Mouse (Mus musculus): Measurements from ENCODE around the gene 4932438H23Rik. TPM values are rescaled to one million over a fixed set of nuclear protein-coding genes. Genes with fewer than 3 reads are reported as not detected.
A peak's percentile ranks its signal among the peaks of the same experiment; 100 is the strongest.

The 4932438H23Rik gene
- polyA plus RNA-seq, 1 experiment from 2014 or later = 0.18 TPM

- H3K27ac ChIP-seq (replicated peaks in 1 of 2; ENCODE audit: control insufficient read depth in 1 of 2, insufficient read depth in 1 of 2, low read depth in 2 of 2, low read length in 2 of 2) = no peak overlapping the region
- WGBS = 91% methylated on average over 1 of the region's 1 CpGs
- no peak overlapping the region for H3K9ac ChIP-seq (ENCODE audit: low read length)
- H3K4me1 ChIP-seq (ENCODE audit: control insufficient read depth in 2 of 2, insufficient read depth in 2 of 2, low read length in 2 of 2) = peaks cover 0 to 4% of the 10 kb centered on the region in 2 experiments; a peak in 2 of 4 replicates
- H3K4me2 ChIP-seq (ENCODE audit: low read length) = no peak overlapping the region
- no peaks in the 10 kb centered on the region for H3K36me3 ChIP-seq (ENCODE audit: control insufficient read depth, insufficient read depth, low read length)
- no peaks in the 10 kb centered on the region for H3K9me3 ChIP-seq (ENCODE audit: control insufficient read depth, low read length)
- no peak for ATAC-seq (ENCODE audit: insufficient number of reproducible peaks, insufficient read depth, low FRiP score, low read depth)
- no peak overlapping the region for H3K4me3 ChIP-seq (ENCODE audit: control insufficient read depth in 1 of 2, insufficient read depth in 1 of 2, low read depth in 1 of 2, low read length in 2 of 2)
- peaks cover 2% of the 10 kb centered on the region; the same call in 1 of the 2 replicates for H3K27me3 ChIP-seq (ENCODE audit: control insufficient read depth, insufficient read depth, low read length)
Measured at GRCm38 (mm10) chr16:91067122-91067521, 27.8 kb downstream of the 4932438H23Rik start.

- 81% methylated on average over 12 of the region's 12 CpGs for WGBS
- H3K27ac ChIP-seq (replicated peaks in 1 of 2; ENCODE audit: control insufficient read depth in 1 of 2, insufficient read depth in 1 of 2, low read depth in 2 of 2, low read length in 2 of 2) = no peak overlapping the region
- H3K4me1 ChIP-seq (ENCODE audit: control insufficient read depth in 2 of 2, insufficient read depth in 2 of 2, low read length in 2 of 2) = peaks cover 0 to 4% of the 10 kb centered on the region in 2 experiments; a peak in 2 of 4 replicates
- H3K27me3 ChIP-seq (ENCODE audit: control insufficient read depth, insufficient read depth, low read length) = peaks cover 6% of the 10 kb centered on the region; the same call in 1 of the 2 replicates
- no peaks in the 10 kb centered on the region for H3K9me3 ChIP-seq (ENCODE audit: control insufficient read depth, low read length)
- no peaks in the 10 kb centered on the region for H3K36me3 ChIP-seq (ENCODE audit: control insufficient read depth, insufficient read depth, low read length)
- no peak overlapping the region for H3K4me2 ChIP-seq (ENCODE audit: low read length)
- H3K9ac ChIP-seq (ENCODE audit: low read length) = no peak overlapping the region
- no peak overlapping the region for H3K4me3 ChIP-seq (ENCODE audit: control insufficient read depth in 1 of 2, insufficient read depth in 1 of 2, low read depth in 1 of 2, low read length in 2 of 2)
- no peak for ATAC-seq (ENCODE audit: insufficient number of reproducible peaks, insufficient read depth, low FRiP score, low read depth)
Measured at GRCm38 (mm10) chr16:91064583-91065365, 30.1 kb downstream of the 4932438H23Rik start.

GRCm38 (mm10) chr16:91063786-91064185 lies 31.1 kb downstream of the 4932438H23Rik start:
- Histone ChIP-seq H3K36me3 (ENCODE audit: control insufficient read depth, insufficient read depth, low read length) (no peaks in the 10 kb centered on the region), H3K4me3 (ENCODE audit: control insufficient read depth in 1 of 2, insufficient read depth in 1 of 2, low read depth in 1 of 2, low read length in 2 of 2) (no peak overlapping the region), H3K9me3 (ENCODE audit: control insufficient read depth, low read length) (no peaks in the 10 kb centered on the region), H3K9ac (ENCODE audit: low read length) (no peak overlapping the region), H3K4me1 (ENCODE audit: control insufficient read depth in 2 of 2, insufficient read depth in 2 of 2, low read length in 2 of 2) (no peaks in the 10 kb centered on the region; a peak in 1 of 4 replicates), H3K27me3 (ENCODE audit: control insufficient read depth, insufficient read depth, low read length) (peaks cover 6% of the 10 kb centered on the region; the same call in 1 of the 2 replicates), H3K27ac (replicated peaks in 1 of 2; ENCODE audit: control insufficient read depth in 1 of 2, insufficient read depth in 1 of 2, low read depth in 2 of 2, low read length in 2 of 2) (no peak overlapping the region), H3K4me2 (ENCODE audit: low read length) (no peak overlapping the region)
- no peak for ATAC-seq (ENCODE audit: insufficient number of reproducible peaks, insufficient read depth, low FRiP score, low read depth)
- 61% methylated on average over 10 of the region's 10 CpGs for WGBS

GRCm38 (mm10) chr16:91061531-91062318 lies 33.2 kb downstream of the 4932438H23Rik start:
- H3K4me2 ChIP-seq (ENCODE audit: low read length) = no peak overlapping the region
- no peak overlapping the region for H3K9ac ChIP-seq (ENCODE audit: low read length)
- H3K27ac ChIP-seq (replicated peaks in 1 of 2; ENCODE audit: control insufficient read depth in 1 of 2, insufficient read depth in 1 of 2, low read depth in 2 of 2, low read length in 2 of 2) = no peak overlapping the region
- no peaks in the 10 kb centered on the region for H3K9me3 ChIP-seq (ENCODE audit: control insufficient read depth, low read length)
- 71% methylated on average over 13 of the region's 13 CpGs for WGBS
- no peaks in the 10 kb centered on the region for H3K4me1 ChIP-seq (ENCODE audit: control insufficient read depth in 2 of 2, insufficient read depth in 2 of 2, low read length in 2 of 2)
- H3K36me3 ChIP-seq (ENCODE audit: control insufficient read depth, insufficient read depth, low read length) = no peaks in the 10 kb centered on the region
- no peak for ATAC-seq (ENCODE audit: insufficient number of reproducible peaks, insufficient read depth, low FRiP score, low read depth)
- H3K27me3 ChIP-seq (ENCODE audit: control insufficient read depth, insufficient read depth, low read length) = peaks cover 3% of the 10 kb centered on the region; the same call in 1 of the 2 replicates
- no peak overlapping the region for H3K4me3 ChIP-seq (ENCODE audit: control insufficient read depth in 1 of 2, insufficient read depth in 1 of 2, low read depth in 1 of 2, low read length in 2 of 2)

GRCm38 (mm10) chr16:91057741-91058140 lies 37.2 kb downstream of the 4932438H23Rik start:
- H3K4me2 ChIP-seq (ENCODE audit: low read length) = no peak overlapping the region
- H3K27ac ChIP-seq (replicated peaks in 1 of 2; ENCODE audit: control insufficient read depth in 1 of 2, insufficient read depth in 1 of 2, low read depth in 2 of 2, low read length in 2 of 2) = no peak overlapping the region
- no peak overlapping the region for H3K9ac ChIP-seq (ENCODE audit: low read length)
- 30% methylated on average over 6 of the region's 6 CpGs for WGBS
- H3K4me1 ChIP-seq (ENCODE audit: control insufficient read depth in 2 of 2, insufficient read depth in 2 of 2, low read length in 2 of 2) = no peaks in the 10 kb centered on the region
- H3K27me3 ChIP-seq (ENCODE audit: control insufficient read depth, insufficient read depth, low read length) = 0 out of 2 replicates have a peak, but pooled peaks cover 3% of the 10 kb centered on the region
- no peak for ATAC-seq (ENCODE audit: insufficient number of reproducible peaks, insufficient read depth, low FRiP score, low read depth)
- H3K36me3 ChIP-seq (ENCODE audit: control insufficient read depth, insufficient read depth, low read length) = no peaks in the 10 kb centered on the region
- H3K9me3 ChIP-seq (ENCODE audit: control insufficient read depth, low read length) = no peaks in the 10 kb centered on the region
- H3K4me3 ChIP-seq (ENCODE audit: control insufficient read depth in 1 of 2, insufficient read depth in 1 of 2, low read depth in 1 of 2, low read length in 2 of 2) = no peak overlapping the region

- Histone ChIP-seq H3K36me3 (ENCODE audit: control insufficient read depth, insufficient read depth, low read length) (no peaks in the 10 kb centered on the region), H3K4me2 (ENCODE audit: low read length) (no peak overlapping the region), H3K9ac (ENCODE audit: low read length) (no peak overlapping the region), H3K4me1 (ENCODE audit: control insufficient read depth in 2 of 2, insufficient read depth in 2 of 2, low read length in 2 of 2) (no peaks in the 10 kb centered on the region), H3K9me3 (ENCODE audit: control insufficient read depth, low read length) (no peaks in the 10 kb centered on the region), H3K27me3 (ENCODE audit: control insufficient read depth, insufficient read depth, low read length) (0 out of 2 replicates have a peak, but pooled peaks cover 3% of the 10 kb centered on the region), H3K27ac (replicated peaks in 1 of 2; ENCODE audit: control insufficient read depth in 1 of 2, insufficient read depth in 1 of 2, low read depth in 2 of 2, low read length in 2 of 2) (no peak overlapping the region), H3K4me3 (ENCODE audit: control insufficient read depth in 1 of 2, insufficient read depth in 1 of 2, low read depth in 1 of 2, low read length in 2 of 2) (no peak overlapping the region)
- WGBS = 46% methylated on average over 4 of the region's 4 CpGs
- no peak for ATAC-seq (ENCODE audit: insufficient number of reproducible peaks, insufficient read depth, low FRiP score, low read depth)
Measured at GRCm38 (mm10) chr16:91057261-91057660, 37.7 kb downstream of the 4932438H23Rik start.

GRCm38 (mm10) chr16:91056043-91056821 lies 38.7 kb downstream of the 4932438H23Rik start:
- 0 out of 2 replicates have a peak, but pooled peaks cover under 1% of the 10 kb centered on the region for H3K27me3 ChIP-seq (ENCODE audit: control insufficient read depth, insufficient read depth, low read length)
- H3K27ac ChIP-seq (replicated peaks in 1 of 2; ENCODE audit: control insufficient read depth in 1 of 2, insufficient read depth in 1 of 2, low read depth in 2 of 2, low read length in 2 of 2) = no peak overlapping the region

More at GRCm38 (mm10) chr16:91056043-91056821, 38.7 kb downstream of the 4932438H23Rik start:
- H3K36me3 ChIP-seq (ENCODE audit: control insufficient read depth, insufficient read depth, low read length) = no peaks in the 10 kb centered on the region
- no peaks in the 10 kb centered on the region for H3K9me3 ChIP-seq (ENCODE audit: control insufficient read depth, low read length)
- no peak overlapping the region for H3K4me3 ChIP-seq (ENCODE audit: control insufficient read depth in 1 of 2, insufficient read depth in 1 of 2, low read depth in 1 of 2, low read length in 2 of 2)
- no peaks in the 10 kb centered on the region for H3K4me1 ChIP-seq (ENCODE audit: control insufficient read depth in 2 of 2, insufficient read depth in 2 of 2, low read length in 2 of 2)
- no peak for ATAC-seq (ENCODE audit: insufficient number of reproducible peaks, insufficient read depth, low FRiP score, low read depth)
- 47% methylated on average over 16 of the region's 16 CpGs for WGBS
- peak overlapping the region; percentile 20; the same call in 1 of the 2 replicates for H3K4me2 ChIP-seq (ENCODE audit: low read length)
- no peak overlapping the region for H3K9ac ChIP-seq (ENCODE audit: low read length)
